Mouse (Mus musculus): ENCODE measurements around the gene Plscr1. TPM values are rescaled to one million over a fixed set of nuclear protein-coding genes. Genes with fewer than 3 reads are reported as not detected.
A peak's percentile ranks its signal among the peaks of the same experiment; 100 is the strongest.

The Plscr1 gene
- total RNA-seq, 2 experiments from 2014 or later, result 11.4 to 12.3 TPM

DNA sequence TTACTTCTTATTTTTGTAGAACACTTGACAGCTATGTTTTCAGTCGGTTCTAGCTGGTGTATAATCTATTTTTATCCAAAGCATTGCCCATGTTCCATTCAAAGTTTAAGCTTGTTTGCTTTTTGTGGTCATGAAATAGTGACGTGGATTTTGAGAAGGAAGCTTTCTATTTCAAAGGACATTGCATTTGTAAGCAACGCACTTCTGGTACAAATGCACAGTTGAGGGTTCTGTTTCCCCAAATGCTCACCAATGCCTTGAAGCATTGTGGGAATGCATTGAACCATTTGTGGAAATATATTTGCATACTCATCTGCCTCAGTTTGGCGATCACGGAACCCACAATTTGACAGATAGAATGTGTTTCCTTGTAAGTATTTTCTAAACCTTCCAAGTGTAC, 3.2 kb downstream of the Plscr1 start:
- intact Hi-C loops (cut with DNase I), result no loop called here
- no peak for DNase-seq

GRCm38 (mm10) chr9:92253585-92254321, 4.2 kb downstream of the Plscr1 start:
- intact Hi-C loops (cut with DNase I), result no loop called here

DNA sequence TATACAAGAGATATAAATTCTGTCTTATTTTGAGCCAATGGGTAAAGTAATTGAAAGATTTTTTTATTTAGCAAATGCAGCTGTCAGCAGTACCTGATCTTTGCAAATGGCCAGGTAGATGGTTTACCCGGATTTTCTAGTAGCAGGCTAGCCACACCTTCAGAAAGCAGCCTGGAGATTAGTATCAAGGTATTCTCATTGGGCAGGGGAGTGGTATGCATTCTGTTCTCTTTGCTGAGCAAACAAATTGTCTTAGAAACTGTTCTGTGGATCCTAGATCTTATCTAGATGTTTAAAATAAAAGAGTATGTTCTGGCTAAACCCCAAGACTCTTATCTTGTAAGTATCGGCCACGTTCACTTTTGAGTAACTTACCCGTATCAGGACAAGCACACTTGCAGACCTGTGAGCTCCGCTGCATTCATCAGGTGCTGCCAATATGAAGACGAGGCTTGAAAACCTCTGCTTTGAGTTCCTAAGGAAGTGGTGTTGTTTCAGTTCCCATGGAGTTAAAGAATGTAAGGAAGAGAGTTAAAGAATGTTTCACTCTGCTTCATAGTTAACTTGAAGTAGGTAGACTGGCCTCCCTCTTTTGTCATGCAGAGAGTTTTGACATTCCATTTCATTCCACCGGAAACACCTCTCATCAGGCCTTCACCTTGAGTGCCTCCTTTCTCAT, 11.1 kb downstream of the Plscr1 start:
- DNase-seq, result no peak
- intact Hi-C loops (cut with DNase I), result no loop called here

More at GRCm38 (mm10) chr9:92253585-92254321, 4.2 kb downstream of the Plscr1 start:
- DNase-seq, result no peak

GRCm38 (mm10) chr9:92265719-92266118, 16.2 kb downstream of the Plscr1 start:
- intact Hi-C loops (cut with DNase I), result no loop called here
- DNase-seq, result no peak

DNA sequence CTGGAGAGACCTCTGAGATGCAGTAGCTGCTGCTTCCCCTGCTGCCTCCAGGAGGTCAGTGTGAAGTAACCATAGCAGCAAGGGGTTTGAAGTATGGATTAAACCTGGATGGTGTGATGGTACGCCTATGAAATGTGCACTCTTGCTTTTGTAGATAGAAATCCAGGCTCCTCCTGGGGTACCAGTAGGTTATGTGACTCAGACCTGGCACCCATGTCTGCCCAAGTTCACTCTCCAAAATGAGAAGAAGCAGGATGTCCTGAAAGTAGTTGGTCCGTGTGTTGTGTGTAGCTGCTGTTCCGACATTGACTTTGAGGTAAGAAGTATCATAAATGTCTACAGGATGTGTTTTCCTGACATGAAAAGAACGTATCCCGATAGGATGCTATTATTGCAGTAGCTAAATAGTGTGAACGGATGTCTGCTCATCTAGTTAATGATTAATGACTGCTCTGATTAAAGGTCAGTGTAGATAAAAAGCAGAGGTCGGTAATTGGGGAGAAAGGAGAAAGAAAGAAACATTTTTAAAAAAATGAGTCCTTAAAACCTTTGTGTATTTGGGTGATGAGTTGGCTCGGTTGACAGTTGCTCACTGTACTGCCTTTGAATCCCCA, 17.1 kb downstream of the Plscr1 start:
- no peak for DNase-seq
- intact Hi-C loops (cut with DNase I), result no loop called here

- intact Hi-C loops (cut with DNase I), result no loop called here
- DNase-seq, result no peak
These were observed 18.2 kb downstream of the Plscr1 start for GRCm38 (mm10) chr9:92267732-92268131.

DNA sequence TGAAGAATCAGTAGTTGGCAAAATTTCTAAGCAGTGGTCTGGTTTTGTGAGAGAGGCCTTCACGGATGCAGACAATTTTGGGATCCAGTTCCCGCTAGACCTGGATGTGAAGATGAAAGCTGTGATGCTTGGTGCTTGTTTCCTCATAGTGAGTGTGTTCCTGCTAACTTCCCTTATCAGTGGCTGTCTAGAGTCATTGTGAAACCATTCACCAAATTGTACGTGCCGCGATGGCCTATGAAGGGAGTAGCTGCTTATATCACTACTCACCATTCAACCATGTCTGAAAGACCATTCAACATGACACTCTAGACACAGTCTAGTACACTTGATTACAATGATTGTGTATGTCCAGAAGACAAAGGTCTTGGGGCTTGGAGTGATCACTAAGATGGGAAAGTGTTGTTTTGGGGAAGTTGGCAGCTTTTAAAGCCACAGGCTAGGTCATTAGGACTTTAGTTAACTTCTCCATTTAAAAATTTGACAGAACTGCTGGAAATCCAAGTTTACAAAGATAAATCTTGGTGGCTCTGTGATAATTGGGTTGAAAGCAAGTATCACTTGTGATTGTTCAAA, 20.4 kb downstream of the Plscr1 start:
- DNase-seq, result no peak
- intact Hi-C loops (cut with DNase I), result loop anchor here (10.0 kb wide), 1 partner anchor 195 kb away; no protein-coding TSS in a partner anchor

- intact Hi-C loops (cut with DNase I), result loop anchor here (10.0 kb wide), 1 partner anchor 194 kb away; no protein-coding TSS in a partner anchor
- DNase-seq, result peak; percentile 81 to 82
These were observed 21.4 kb downstream of the Plscr1 start for GRCm38 (mm10) chr9:92270927-92271326.

GRCm38 (mm10) chr9:92272650-92273049, 23.1 kb downstream of the Plscr1 start:
- intact Hi-C loops (cut with DNase I), result loop anchor here (10.0 kb wide), 1 partner anchor 192 kb away; no protein-coding TSS in a partner anchor

DNA sequence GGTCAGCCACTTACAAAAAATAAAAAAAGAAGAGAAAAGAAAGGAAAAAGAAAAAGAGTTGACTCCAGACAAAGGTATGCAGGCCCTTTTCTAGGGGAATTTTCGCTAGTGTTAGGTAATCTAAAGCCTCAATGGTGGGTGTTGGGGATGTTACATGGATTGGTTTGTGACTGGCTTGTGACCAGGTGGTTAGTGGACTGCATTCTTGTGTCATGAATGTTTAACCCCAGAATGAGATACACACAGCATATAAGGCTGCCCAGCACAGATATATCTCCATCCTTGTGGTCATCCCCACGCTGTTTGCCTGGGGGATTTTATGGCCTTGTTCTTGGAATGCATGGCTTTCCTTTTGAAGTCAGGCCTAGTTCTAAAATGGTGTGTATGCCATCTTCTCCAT, 23.7 kb downstream of the Plscr1 start:
- intact Hi-C loops (cut with DNase I), result loop anchor here (10.0 kb wide), 1 partner anchor 192 kb away; no protein-coding TSS in a partner anchor
- no peak for DNase-seq

More at GRCm38 (mm10) chr9:92272650-92273049, 23.1 kb downstream of the Plscr1 start:
- no peak for DNase-seq

DNA sequence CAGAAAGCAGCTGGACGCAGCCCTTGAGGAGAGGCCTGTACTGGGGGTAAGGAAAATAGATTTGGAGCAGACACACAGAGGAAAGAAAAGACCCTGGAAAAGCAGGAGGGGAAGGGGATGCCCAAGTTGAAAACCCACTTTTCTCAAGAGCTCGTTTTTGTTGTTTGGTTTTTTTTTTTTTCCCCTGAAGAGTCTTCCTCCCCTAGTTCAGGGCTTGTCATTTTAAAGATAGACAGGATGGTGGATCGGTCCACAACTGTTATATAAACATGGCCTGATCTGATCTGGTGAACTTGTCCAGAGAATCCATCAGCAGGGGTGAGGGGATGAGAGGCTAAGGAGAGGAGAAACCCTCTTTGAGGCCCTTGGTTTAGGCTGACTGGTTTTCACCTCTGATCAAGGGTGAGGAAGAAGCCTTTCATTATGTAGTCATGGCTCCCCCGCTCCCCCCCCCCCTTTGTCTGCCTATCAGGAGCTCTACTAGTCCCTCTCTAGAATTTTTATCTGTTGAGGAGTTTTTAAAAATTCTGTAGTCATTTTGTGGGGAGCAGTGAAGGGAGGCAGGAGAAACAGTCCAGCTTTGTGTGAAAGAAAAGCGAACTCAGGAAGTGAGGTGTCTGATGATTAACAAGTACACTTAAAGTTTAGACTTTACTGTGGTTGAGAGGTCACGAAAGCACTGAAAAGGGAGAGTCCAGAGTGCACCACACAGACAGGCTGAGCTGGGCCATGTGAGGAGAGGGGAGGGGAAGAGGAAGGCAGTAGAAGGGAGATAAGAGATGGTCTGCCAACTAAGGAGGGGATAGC, 24.6 kb downstream of the Plscr1 start:
- intact Hi-C loops (cut with DNase I), result loop anchor here (2.0 to 10.0 kb wide), 3 partner anchors 23 to 191 kb away; no protein-coding TSS in a partner anchor
- no peak for DNase-seq

DNA sequence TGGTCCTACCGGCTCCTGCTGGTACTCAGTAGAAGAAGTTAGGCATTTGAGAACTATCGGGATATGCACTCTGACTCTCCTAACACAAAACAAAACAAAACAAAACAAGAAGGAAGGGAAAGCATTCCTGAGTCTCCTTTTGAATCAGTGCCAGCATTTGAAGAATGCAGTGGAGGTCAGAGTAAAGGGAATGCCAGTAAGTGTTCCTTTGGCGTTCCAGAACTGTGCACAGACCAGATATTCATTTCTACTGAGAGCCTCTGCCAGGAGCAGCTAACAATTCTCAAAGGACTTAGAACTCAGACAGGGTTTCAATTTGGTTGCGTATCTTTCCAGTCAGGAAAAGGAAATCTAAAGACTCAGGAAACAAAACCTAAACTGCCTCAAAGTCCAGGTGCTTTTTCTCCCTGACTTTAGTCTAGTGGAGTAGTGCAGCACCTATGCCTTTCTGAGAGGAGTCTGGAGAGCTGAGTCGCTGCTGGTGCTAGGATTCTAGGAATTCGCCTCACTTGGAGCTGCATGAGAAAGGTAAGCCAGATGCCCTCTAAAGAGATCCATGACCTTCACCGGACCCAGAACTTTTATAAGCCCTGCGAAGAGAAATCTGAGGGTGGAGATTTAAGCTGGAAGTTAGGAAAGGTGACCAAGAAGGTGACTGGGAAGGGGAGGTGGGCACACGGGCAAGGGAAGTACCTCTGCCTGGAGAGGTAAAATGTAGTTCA, 26.1 kb downstream of the Plscr1 start, which contains the start of gene Plscr2:
Gene Plscr2 (plus strand): TSS at position 117 of the 722 bp plus-strand sequence.
- intact Hi-C loops (cut with DNase I), result loop anchor here (2.0 to 10.0 kb wide), 4 partner anchors 25 to 189 kb away; no protein-coding TSS in a partner anchor
- peak; percentile 19 to 46 for DNase-seq

- no peak for DNase-seq
- intact Hi-C loops (cut with DNase I), result loop anchor here (2.0 to 10.0 kb wide), 2 partner anchors 50 to 188 kb away; no protein-coding TSS in a partner anchor
These were observed 26.8 kb downstream of the Plscr1 start for GRCm38 (mm10) chr9:92276360-92276759.

GRCm38 (mm10) chr9:92280048-92280447, 30.5 kb downstream of the Plscr1 start:
- DNase-seq, result no peak
- intact Hi-C loops (cut with DNase I), result no loop called here

DNA sequence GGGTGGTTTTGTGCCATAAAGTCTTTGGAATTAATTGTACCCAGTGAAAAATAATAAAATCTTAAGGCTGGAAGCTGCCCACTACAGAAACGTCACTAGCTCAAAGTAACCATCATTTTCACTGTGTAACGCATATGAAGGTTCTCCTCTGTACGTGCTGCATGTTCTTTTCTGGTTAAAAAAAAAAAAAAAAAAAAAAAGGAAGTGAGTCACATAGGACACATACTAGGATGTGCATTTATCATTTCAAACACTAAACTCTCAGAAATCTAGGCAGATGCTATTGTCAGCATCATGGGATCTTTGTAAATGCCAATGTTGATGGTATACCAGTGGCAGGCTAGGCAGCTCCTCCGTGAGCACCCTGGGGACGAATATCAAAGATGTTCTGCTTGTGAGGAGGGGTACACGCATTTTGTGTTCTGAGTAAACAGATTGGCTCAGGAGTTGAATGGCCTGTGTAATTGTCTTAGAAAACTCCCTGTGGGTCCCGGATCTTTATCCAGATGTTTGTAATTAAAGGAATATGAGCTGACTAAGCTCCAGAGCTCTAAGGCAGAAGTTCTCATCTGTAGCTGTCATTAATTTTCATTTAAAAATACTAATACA, 33.1 kb downstream of the Plscr1 start:
- no peak for DNase-seq
- intact Hi-C loops (cut with DNase I), result no loop called here

DNA sequence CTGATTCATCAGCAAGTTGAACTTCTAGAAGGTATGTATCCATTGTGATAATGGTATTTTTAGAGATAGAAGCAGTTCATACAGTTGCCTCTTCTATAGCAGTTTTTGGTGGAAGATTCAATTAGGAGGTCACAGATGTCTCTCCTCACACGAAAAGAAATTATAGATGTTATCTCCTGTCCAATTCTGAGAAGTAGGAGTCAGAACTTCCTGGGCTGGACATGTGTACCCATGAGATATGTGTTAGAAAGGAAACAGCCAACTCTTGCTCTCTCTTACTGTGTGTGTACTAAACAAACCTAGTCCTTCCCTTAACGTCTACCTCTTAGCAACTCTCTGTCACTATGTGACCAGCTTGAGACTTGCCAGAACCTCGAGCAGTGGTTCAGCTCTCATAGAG, 40.1 kb downstream of the Plscr1 start:
- no peak for DNase-seq
- intact Hi-C loops (cut with DNase I), result no loop called here

- DNase-seq, result no peak
- intact Hi-C loops (cut with DNase I), result no loop called here
These were observed 42.6 kb downstream of the Plscr1 start for GRCm38 (mm10) chr9:92292169-92292568.

- no peak for DNase-seq
- intact Hi-C loops (cut with DNase I), result no loop called here
These were observed 43.4 kb downstream of the Plscr1 start for GRCm38 (mm10) chr9:92292922-92293321.

Data from heart, postnatal 36 days (tissue).